Mouse (Mus musculus): ENCODE measurements at regions not wholly inside any gene's neighbourhood (a gene's known extent, or its start where the extent isn't known, plus 50 kb on each side); places are given as distances from the start of the nearest gene placed in this dataset.
"Not testable (repeated sequence)": the region's sequence is repeated elsewhere in the genome, so short reads cannot be mapped to it uniquely, and the experiment has no call there.

GRCm38 (mm10) chr3:137287558-137287957 is 53.3 kb upstream of the Emcn start:
- H3K9me3 ChIP-seq (ENCODE audit: control insufficient read depth, low read length); H3K36me3 ChIP-seq (ENCODE audit: control insufficient read depth, insufficient read depth, low read length); H3K9ac ChIP-seq (ENCODE audit: low read length); H3K4me2 ChIP-seq (ENCODE audit: low read length); H3K4me1 ChIP-seq (ENCODE audit: control insufficient read depth in 2 of 2, insufficient read depth in 2 of 2, low read length in 2 of 2); H3K4me3 ChIP-seq (ENCODE audit: control insufficient read depth in 1 of 2, insufficient read depth in 1 of 2, low read depth in 1 of 2, low read length in 2 of 2); ATAC-seq (ENCODE audit: insufficient number of reproducible peaks, insufficient read depth, low FRiP score, low read depth); H3K27me3 ChIP-seq (ENCODE audit: control insufficient read depth, insufficient read depth, low read length); H3K27ac ChIP-seq (replicated peaks in 1 of 2; ENCODE audit: control insufficient read depth in 1 of 2, insufficient read depth in 1 of 2, low read depth in 2 of 2, low read length in 2 of 2): not testable (repeated sequence)
- WGBS, result 86% methylated on average over 11 of the region's 11 CpGs

DNA sequence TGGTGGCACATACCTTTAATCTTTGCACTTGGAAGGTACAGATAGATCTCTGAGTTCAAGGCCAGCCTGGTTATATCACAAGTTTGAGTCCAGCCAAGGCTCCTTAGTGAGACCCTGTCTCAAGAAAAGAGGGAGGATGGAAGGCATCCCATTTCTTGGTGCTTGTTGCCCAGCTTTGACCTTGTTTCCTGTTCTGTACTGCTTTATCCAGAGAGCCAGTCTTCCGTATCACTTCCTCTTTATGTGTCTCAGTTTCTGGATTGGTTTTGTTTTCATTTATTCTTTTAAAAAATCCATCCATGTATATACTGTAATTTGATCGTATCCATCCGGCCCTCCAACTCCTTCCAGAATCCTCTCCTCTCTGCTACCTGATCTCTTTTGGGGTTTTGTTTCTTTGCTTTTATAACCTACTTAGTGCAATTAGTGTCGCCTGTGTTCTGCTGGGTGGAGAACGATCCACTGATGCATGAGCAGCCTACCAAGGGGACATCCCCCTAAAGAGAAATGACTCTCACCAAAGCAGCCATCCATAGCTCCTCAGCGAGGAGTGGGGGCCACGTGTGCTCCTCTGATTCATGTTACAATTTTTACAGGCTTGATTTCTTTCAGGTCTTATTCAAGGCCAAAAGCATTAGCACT is 52.4 kb upstream of the Emcn start:
- WGBS, result 85% methylated on average over 7 of the region's 7 CpGs

GRCm38 (mm10) chr3:137288943-137289682 is 51.8 kb upstream of the Emcn start:
- Histone ChIP-seq H3K4me3 (ENCODE audit: control insufficient read depth in 1 of 2, insufficient read depth in 1 of 2, low read depth in 1 of 2, low read length in 2 of 2) (no peak overlapping the region), H3K9ac (ENCODE audit: low read length) (no peak overlapping the region), H3K4me2 (ENCODE audit: low read length) (no peak overlapping the region), H3K9me3 (ENCODE audit: control insufficient read depth, low read length) (no peaks in the 10 kb centered on the region), H3K27me3 (ENCODE audit: control insufficient read depth, insufficient read depth, low read length) (no peaks in the 10 kb centered on the region), H3K36me3 (ENCODE audit: control insufficient read depth, insufficient read depth, low read length) (no peaks in the 10 kb centered on the region), H3K4me1 (ENCODE audit: control insufficient read depth in 2 of 2, insufficient read depth in 2 of 2, low read length in 2 of 2) (peaks cover 7 to 10% of the 10 kb centered on the region in 2 experiments; a peak in 3 of 4 replicates), H3K27ac (replicated peaks in 1 of 2; ENCODE audit: control insufficient read depth in 1 of 2, insufficient read depth in 1 of 2, low read depth in 2 of 2, low read length in 2 of 2) (no peak overlapping the region)
- WGBS, result 78% methylated on average over 2 of the region's 2 CpGs
- ATAC-seq (ENCODE audit: insufficient number of reproducible peaks, insufficient read depth, low FRiP score, low read depth), result no peak

More for the DNA sequence above, 52.4 kb upstream of the Emcn start:
- Histone ChIP-seq H3K27ac (replicated peaks in 1 of 2; ENCODE audit: control insufficient read depth in 1 of 2, insufficient read depth in 1 of 2, low read depth in 2 of 2, low read length in 2 of 2) (no peak overlapping the region), H3K36me3 (ENCODE audit: control insufficient read depth, insufficient read depth, low read length) (no peaks in the 10 kb centered on the region), H3K4me3 (ENCODE audit: control insufficient read depth in 1 of 2, insufficient read depth in 1 of 2, low read depth in 1 of 2, low read length in 2 of 2) (no peak overlapping the region), H3K27me3 (ENCODE audit: control insufficient read depth, insufficient read depth, low read length) (no peaks in the 10 kb centered on the region), H3K9ac (ENCODE audit: low read length) (no peak overlapping the region), H3K4me2 (ENCODE audit: low read length) (no peak overlapping the region), H3K4me1 (ENCODE audit: control insufficient read depth in 2 of 2, insufficient read depth in 2 of 2, low read length in 2 of 2) (peaks cover 5% of the 10 kb centered on the region in 2 experiments; a peak in 2 of 4 replicates), H3K9me3 (ENCODE audit: control insufficient read depth, low read length) (no peaks in the 10 kb centered on the region)
- no peak for ATAC-seq (ENCODE audit: insufficient number of reproducible peaks, insufficient read depth, low FRiP score, low read depth)

DNA sequence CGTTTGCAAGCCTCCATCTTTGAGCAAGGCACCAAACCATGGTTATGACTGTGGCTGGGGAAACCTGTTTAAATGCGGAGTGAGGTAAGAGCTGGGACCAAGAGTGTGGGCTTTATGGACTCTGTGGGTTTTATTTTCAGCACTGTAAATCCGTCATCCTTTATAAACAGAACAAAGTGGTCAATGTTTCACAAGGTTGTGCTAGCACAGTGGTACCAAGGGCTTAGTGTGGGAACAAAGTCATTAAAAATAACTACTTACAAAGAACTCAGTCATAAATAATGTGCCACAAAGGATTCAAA is 51.2 kb upstream of the Emcn start:
- H3K27me3 ChIP-seq (ENCODE audit: control insufficient read depth, insufficient read depth, low read length), result no peaks in the 10 kb centered on the region
- WGBS, result 83% methylated on average over 3 of the region's 3 CpGs
- no peaks in the 10 kb centered on the region for H3K9me3 ChIP-seq (ENCODE audit: control insufficient read depth, low read length)
- no peak overlapping the region for H3K27ac ChIP-seq (replicated peaks in 1 of 2; ENCODE audit: control insufficient read depth in 1 of 2, insufficient read depth in 1 of 2, low read depth in 2 of 2, low read length in 2 of 2)
- H3K36me3 ChIP-seq (ENCODE audit: control insufficient read depth, insufficient read depth, low read length), result no peaks in the 10 kb centered on the region
- no peak overlapping the region for H3K4me3 ChIP-seq (ENCODE audit: control insufficient read depth in 1 of 2, insufficient read depth in 1 of 2, low read depth in 1 of 2, low read length in 2 of 2)
- no peak overlapping the region for H3K4me2 ChIP-seq (ENCODE audit: low read length)
- H3K9ac ChIP-seq (ENCODE audit: low read length), result no peak overlapping the region
- no peak for ATAC-seq (ENCODE audit: insufficient number of reproducible peaks, insufficient read depth, low FRiP score, low read depth)
- H3K4me1 ChIP-seq (ENCODE audit: control insufficient read depth in 2 of 2, insufficient read depth in 2 of 2, low read length in 2 of 2), result peaks cover 7 to 10% of the 10 kb centered on the region in 2 experiments

Data from heart, embryonic 14.5 days (tissue).